Mouse (Mus musculus): ENCODE measurements around the gene Palm3.

Palm3 gene

GRCm38 (mm10) chr8:84053229-84053628, 32.0 kb downstream of the Palm3 start:
- in situ Hi-C loops (cut with MboI; ENCODE audit: low pct_unique_long_range_greater_than_20kb in 1 of 2, low sequenced_read_pairs in 2 of 2, unreplicated experiment in 1 of 2): no loop called here

- in situ Hi-C loops (cut with MboI; ENCODE audit: low pct_unique_long_range_greater_than_20kb in 1 of 2, low sequenced_read_pairs in 2 of 2, unreplicated experiment in 1 of 2): no loop called here
Observed at GRCm38 (mm10) chr8:84057827-84058226, 36.6 kb downstream of the Palm3 start.

DNA sequence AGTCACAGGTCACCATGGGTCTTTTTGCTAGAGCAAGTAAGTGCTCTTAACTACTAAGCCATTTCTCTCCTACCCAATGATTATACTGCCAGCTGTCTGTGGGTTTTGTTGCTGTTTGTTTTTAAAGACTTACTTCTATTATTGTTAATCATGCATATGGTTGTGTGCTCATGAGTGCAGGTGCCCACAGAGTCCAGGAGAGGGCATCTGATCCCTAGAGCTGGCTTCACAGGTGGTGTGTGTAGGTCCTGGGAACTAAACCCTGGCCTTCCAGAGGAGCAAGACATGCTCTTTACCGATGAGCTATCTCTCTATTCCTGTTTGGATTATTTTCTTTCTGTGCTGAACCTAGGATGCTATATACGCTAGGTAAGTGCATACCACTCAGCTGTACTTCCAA, 38.0 kb downstream of the Palm3 start:
- in situ Hi-C loops (cut with MboI; ENCODE audit: low pct_unique_long_range_greater_than_20kb in 1 of 2, low sequenced_read_pairs in 2 of 2, unreplicated experiment in 1 of 2): no loop called here

GRCm38 (mm10) chr8:84060245-84060644, 39.0 kb downstream of the Palm3 start:
- in situ Hi-C loops (cut with MboI; ENCODE audit: low pct_unique_long_range_greater_than_20kb in 1 of 2, low sequenced_read_pairs in 2 of 2, unreplicated experiment in 1 of 2): no loop called here

- in situ Hi-C loops (cut with MboI; ENCODE audit: low pct_unique_long_range_greater_than_20kb in 1 of 2, low sequenced_read_pairs in 2 of 2, unreplicated experiment in 1 of 2): no loop called here
Observed at GRCm38 (mm10) chr8:84063861-84064610, 42.8 kb downstream of the Palm3 start.

DNA sequence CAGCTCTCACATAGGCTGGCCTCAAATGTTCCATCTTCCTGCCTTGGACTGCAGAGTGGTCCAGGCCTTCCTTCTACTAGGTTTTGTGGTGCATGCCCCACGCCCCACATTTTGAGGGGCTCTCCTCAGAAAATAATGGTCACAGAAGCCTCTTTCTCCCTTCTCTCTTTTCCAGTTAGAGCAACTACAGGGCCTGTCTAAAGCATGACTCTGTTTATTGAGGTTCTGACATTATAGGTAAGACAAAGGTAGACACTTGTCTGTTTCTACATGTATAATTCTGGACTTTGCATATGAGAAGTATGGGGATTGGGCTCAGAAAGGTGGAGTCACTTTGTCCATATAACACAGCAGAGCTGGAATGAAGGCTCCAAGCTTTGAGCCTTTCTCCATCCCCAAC, 43.8 kb downstream of the Palm3 start, which contains the start of gene Gm10643:
TSS of gene Gm10643 (minus strand) at position 101 of the 400 bp plus-strand sequence.
- in situ Hi-C loops (cut with MboI; ENCODE audit: low pct_unique_long_range_greater_than_20kb in 1 of 2, low sequenced_read_pairs in 2 of 2, unreplicated experiment in 1 of 2): no loop called here

- in situ Hi-C loops (cut with MboI; ENCODE audit: low pct_unique_long_range_greater_than_20kb in 1 of 2, low sequenced_read_pairs in 2 of 2, unreplicated experiment in 1 of 2): no loop called here
Observed at GRCm38 (mm10) chr8:84065457-84066072, 44.3 kb downstream of the Palm3 start.

GRCm38 (mm10) chr8:84066291-84066930, 45.1 kb downstream of the Palm3 start, which contains the start of gene Rfx1:
TSS of gene Rfx1 (plus strand) at chr8:84066834.
- in situ Hi-C loops (cut with MboI; ENCODE audit: low pct_unique_long_range_greater_than_20kb in 1 of 2, low sequenced_read_pairs in 2 of 2, unreplicated experiment in 1 of 2): no loop called here

- in situ Hi-C loops (cut with MboI; ENCODE audit: low pct_unique_long_range_greater_than_20kb in 1 of 2, low sequenced_read_pairs in 2 of 2, unreplicated experiment in 1 of 2): no loop called here
Observed at GRCm38 (mm10) chr8:84067047-84067573, 45.8 kb downstream of the Palm3 start.

DNA sequence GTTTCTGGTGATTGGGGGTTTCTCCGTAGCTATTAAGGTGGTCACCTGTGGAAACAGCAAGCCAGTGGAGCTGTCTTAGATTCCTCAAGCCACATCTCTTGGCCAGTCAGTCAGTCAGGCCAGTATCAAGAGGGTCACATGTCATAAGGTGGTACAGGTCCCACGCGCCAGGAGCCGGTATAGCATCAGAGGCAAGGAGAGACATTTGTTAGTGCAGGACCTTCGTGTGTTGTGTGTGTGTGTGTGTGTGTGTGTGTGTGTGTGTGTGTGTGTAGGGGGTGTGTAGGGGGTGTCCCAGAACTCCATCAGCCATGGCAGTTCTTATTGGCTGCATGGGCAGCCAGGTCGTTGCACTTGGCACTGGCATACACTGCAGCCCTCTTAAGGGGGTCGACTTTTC, 46.6 kb downstream of the Palm3 start:
- in situ Hi-C loops (cut with MboI; ENCODE audit: low pct_unique_long_range_greater_than_20kb in 1 of 2, low sequenced_read_pairs in 2 of 2, unreplicated experiment in 1 of 2): no loop called here

DNA sequence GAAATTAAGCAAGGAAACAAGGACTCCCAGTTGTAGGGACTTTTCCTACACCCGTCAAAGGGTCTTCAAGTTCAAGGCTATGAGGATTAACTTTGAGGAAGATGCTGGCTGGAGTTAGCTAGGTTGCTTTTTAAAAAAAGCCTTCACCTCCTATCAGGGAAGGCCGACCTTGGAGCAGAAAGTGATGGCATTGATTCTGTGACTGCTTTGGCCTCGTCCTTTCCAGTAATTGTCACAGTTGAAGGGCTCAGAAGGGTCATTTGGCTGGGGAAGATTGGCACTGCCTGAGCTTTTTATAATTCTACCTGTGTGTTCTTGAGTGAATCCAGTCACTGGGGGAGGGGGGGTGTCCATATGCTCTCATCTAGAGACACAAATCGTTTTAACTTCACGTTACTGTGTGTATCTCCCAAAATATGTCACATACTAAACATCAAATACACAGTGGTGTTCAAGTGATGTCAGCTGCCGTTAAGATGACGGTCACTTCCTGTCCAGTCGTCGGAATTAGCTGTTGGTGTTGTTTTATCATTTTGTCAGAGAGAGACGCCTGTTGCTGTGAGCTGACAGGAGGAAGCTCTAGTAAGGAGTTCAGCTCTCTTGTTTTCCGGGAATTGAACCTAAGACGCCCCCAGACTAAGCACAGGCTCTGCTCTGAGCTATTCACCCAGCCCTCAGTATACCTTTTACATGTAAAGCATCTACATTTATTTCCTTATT, 47.2 kb downstream of the Palm3 start:
- in situ Hi-C loops (cut with MboI; ENCODE audit: low pct_unique_long_range_greater_than_20kb in 1 of 2, low sequenced_read_pairs in 2 of 2, unreplicated experiment in 1 of 2): no loop called here

GRCm38 (mm10) chr8:84069169-84069568, 47.9 kb downstream of the Palm3 start:
- in situ Hi-C loops (cut with MboI; ENCODE audit: low pct_unique_long_range_greater_than_20kb in 1 of 2, low sequenced_read_pairs in 2 of 2, unreplicated experiment in 1 of 2): no loop called here

DNA sequence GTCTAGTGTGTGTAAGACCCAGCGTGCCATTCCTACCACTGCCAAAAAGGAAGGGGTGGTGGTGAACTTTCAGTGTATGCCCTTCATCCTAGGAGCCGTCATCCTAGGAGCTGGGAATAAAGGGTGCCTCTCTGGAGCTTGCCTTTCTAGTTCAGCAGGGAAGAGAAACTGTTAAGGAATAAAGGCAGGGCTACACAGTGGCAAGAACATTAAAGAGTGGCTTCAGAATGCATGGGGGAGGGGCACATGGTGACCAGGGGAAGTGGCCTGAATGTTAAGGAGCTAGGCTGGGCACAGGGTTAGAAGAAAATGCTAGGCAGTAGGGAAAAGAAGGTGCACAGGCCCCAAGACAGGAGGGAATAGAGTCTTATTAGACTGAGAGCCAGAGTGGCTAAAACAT, 48.5 kb downstream of the Palm3 start:
- in situ Hi-C loops (cut with MboI; ENCODE audit: low pct_unique_long_range_greater_than_20kb in 1 of 2, low sequenced_read_pairs in 2 of 2, unreplicated experiment in 1 of 2): no loop called here

GRCm38 (mm10) chr8:84070241-84070640, 49.0 kb downstream of the Palm3 start:
- in situ Hi-C loops (cut with MboI; ENCODE audit: low pct_unique_long_range_greater_than_20kb in 1 of 2, low sequenced_read_pairs in 2 of 2, unreplicated experiment in 1 of 2): no loop called here

- in situ Hi-C loops (cut with MboI; ENCODE audit: low pct_unique_long_range_greater_than_20kb in 1 of 2, low sequenced_read_pairs in 2 of 2, unreplicated experiment in 1 of 2): no loop called here
Observed at GRCm38 (mm10) chr8:84070667-84071066, 49.4 kb downstream of the Palm3 start.

GRCm38 (mm10) chr8:84071921-84072320, 50.6 kb downstream of the Palm3 start:
- in situ Hi-C loops (cut with MboI; ENCODE audit: low pct_unique_long_range_greater_than_20kb in 1 of 2, low sequenced_read_pairs in 2 of 2, unreplicated experiment in 1 of 2): no loop called here

GRCm38 (mm10) chr8:84072321-84072720, 51.0 kb downstream of the Palm3 start:
- in situ Hi-C loops (cut with MboI; ENCODE audit: low pct_unique_long_range_greater_than_20kb in 1 of 2, low sequenced_read_pairs in 2 of 2, unreplicated experiment in 1 of 2): no loop called here

GRCm38 (mm10) chr8:84073230-84073976, 52.1 kb downstream of the Palm3 start:
- in situ Hi-C loops (cut with MboI; ENCODE audit: low pct_unique_long_range_greater_than_20kb in 1 of 2, low sequenced_read_pairs in 2 of 2, unreplicated experiment in 1 of 2): no loop called here
